Mouse (Mus musculus): ENCODE results near the gene Pigh. TPM values are rescaled to one million over a fixed set of nuclear protein-coding genes. Genes with fewer than 3 reads are reported as not detected.

Pigh gene
- polyA plus RNA-seq, 1 experiment from 2014 or later, result 14.8 TPM

- 34% methylated on average over 4 of the region's 4 CpGs for WGBS
- H3K4me3 ChIP-seq (ENCODE audit: control insufficient read depth in 1 of 2, insufficient read depth in 1 of 2, low read depth in 1 of 2, low read length in 2 of 2), result no peak overlapping the region
- ATAC-seq (ENCODE audit: insufficient number of reproducible peaks, insufficient read depth, low FRiP score, low read depth), result no peak
- H3K36me3 ChIP-seq (ENCODE audit: control insufficient read depth, insufficient read depth, low read length), result no peaks in the 10 kb centered on the region
- no peak overlapping the region for H3K27ac ChIP-seq (replicated peaks in 1 of 2; ENCODE audit: control insufficient read depth in 1 of 2, insufficient read depth in 1 of 2, low read depth in 2 of 2, low read length in 2 of 2)
- no peaks in the 10 kb centered on the region for H3K9me3 ChIP-seq (ENCODE audit: control insufficient read depth, low read length)
- H3K27me3 ChIP-seq (ENCODE audit: control insufficient read depth, insufficient read depth, low read length), result no peaks in the 10 kb centered on the region
- H3K4me2 ChIP-seq (ENCODE audit: low read length), result no peak overlapping the region
- H3K4me1 ChIP-seq (ENCODE audit: control insufficient read depth in 2 of 2, insufficient read depth in 2 of 2, low read length in 2 of 2), result peaks cover 0 to 2% of the 10 kb centered on the region in 2 experiments; a peak in 1 of 4 replicates
- H3K9ac ChIP-seq (ENCODE audit: low read length), result no peak overlapping the region
Observed at GRCm38 (mm10) chr12:79092569-79092968, 3.1 kb upstream of the Pigh start.

DNA sequence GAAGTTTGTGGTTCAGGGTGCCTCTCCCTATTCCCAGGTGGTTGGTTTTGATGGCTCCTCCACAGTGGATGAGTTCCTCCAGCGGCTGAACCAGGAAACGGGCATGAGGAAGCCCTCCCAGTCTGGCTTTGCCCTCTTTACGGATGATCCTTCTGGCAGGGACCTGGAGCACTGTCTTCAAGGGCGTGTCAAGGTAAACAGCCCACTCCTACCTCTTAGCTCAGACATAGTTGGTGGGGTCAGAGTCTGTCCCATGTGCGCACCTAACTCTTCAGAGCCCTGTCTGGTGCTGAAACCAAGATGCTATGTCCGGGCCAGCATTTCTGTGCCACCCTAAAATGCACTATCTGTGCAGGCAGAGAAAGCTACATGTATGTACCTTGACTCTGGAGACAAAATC, 16.1 kb downstream of the Pigh start:
- no peak overlapping the region for H3K4me3 ChIP-seq (ENCODE audit: control insufficient read depth in 1 of 2, insufficient read depth in 1 of 2, low read depth in 1 of 2, low read length in 2 of 2)
- H3K9me3 ChIP-seq (ENCODE audit: control insufficient read depth, low read length), result no peaks in the 10 kb centered on the region
- H3K27ac ChIP-seq (replicated peaks in 1 of 2; ENCODE audit: control insufficient read depth in 1 of 2, insufficient read depth in 1 of 2, low read depth in 2 of 2, low read length in 2 of 2), result no peak overlapping the region
- H3K9ac ChIP-seq (ENCODE audit: low read length), result no peak overlapping the region
- peaks cover 80% of the 10 kb centered on the region for H3K36me3 ChIP-seq (ENCODE audit: control insufficient read depth, insufficient read depth, low read length)
- 87% methylated on average over 6 of the region's 6 CpGs for WGBS
- H3K4me2 ChIP-seq (ENCODE audit: low read length), result no peak overlapping the region
- no peaks in the 10 kb centered on the region for H3K4me1 ChIP-seq (ENCODE audit: control insufficient read depth in 2 of 2, insufficient read depth in 2 of 2, low read length in 2 of 2)
- no peaks in the 10 kb centered on the region for H3K27me3 ChIP-seq (ENCODE audit: control insufficient read depth, insufficient read depth, low read length)
- ATAC-seq (ENCODE audit: insufficient number of reproducible peaks, insufficient read depth, low FRiP score, low read depth), result no peak

DNA sequence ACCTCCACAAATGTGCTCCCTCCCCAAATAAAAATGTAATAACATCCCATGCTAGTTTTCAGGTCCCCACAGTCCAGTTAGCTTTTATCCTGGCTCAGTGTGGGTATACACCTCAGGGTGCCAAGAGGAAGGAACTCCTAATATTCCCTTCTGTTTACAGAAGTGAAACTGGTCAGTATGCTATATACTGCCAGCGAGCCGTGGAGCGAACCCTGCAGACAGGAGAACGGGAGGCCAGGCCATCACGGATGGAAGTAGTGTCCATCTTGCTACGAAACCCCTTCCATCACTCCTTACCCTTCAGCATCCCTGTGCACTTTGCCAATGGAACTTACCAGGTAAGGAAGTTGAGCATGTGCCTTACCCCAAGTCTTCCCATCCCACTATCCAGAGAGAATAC, 16.9 kb downstream of the Pigh start:
- Histone ChIP-seq H3K36me3 (ENCODE audit: control insufficient read depth, insufficient read depth, low read length) (peaks cover 80% of the 10 kb centered on the region), H3K4me2 (ENCODE audit: low read length) (no peak overlapping the region), H3K4me1 (ENCODE audit: control insufficient read depth in 2 of 2, insufficient read depth in 2 of 2, low read length in 2 of 2) (no peaks in the 10 kb centered on the region), H3K9me3 (ENCODE audit: control insufficient read depth, low read length) (no peaks in the 10 kb centered on the region), H3K27ac (replicated peaks in 1 of 2; ENCODE audit: control insufficient read depth in 1 of 2, insufficient read depth in 1 of 2, low read depth in 2 of 2, low read length in 2 of 2) (no peak overlapping the region), H3K4me3 (ENCODE audit: control insufficient read depth in 1 of 2, insufficient read depth in 1 of 2, low read depth in 1 of 2, low read length in 2 of 2) (no peak overlapping the region), H3K9ac (ENCODE audit: low read length) (no peak overlapping the region), H3K27me3 (ENCODE audit: control insufficient read depth, insufficient read depth, low read length) (no peaks in the 10 kb centered on the region)
- ATAC-seq (ENCODE audit: insufficient number of reproducible peaks, insufficient read depth, low FRiP score, low read depth), result no peak
- WGBS, result 91% methylated on average over 6 of the region's 6 CpGs

GRCm38 (mm10) chr12:79070736-79071333, 18.6 kb downstream of the Pigh start:
- Histone ChIP-seq H3K36me3 (ENCODE audit: control insufficient read depth, insufficient read depth, low read length) (peaks cover 74% of the 10 kb centered on the region), H3K4me1 (ENCODE audit: control insufficient read depth in 2 of 2, insufficient read depth in 2 of 2, low read length in 2 of 2) (no peaks in the 10 kb centered on the region), H3K4me3 (ENCODE audit: control insufficient read depth in 1 of 2, insufficient read depth in 1 of 2, low read depth in 1 of 2, low read length in 2 of 2) (no peak overlapping the region), H3K9me3 (ENCODE audit: control insufficient read depth, low read length) (no peaks in the 10 kb centered on the region), H3K4me2 (ENCODE audit: low read length) (no peak overlapping the region), H3K27ac (replicated peaks in 1 of 2; ENCODE audit: control insufficient read depth in 1 of 2, insufficient read depth in 1 of 2, low read depth in 2 of 2, low read length in 2 of 2) (no peak overlapping the region), H3K9ac (ENCODE audit: low read length) (no peak overlapping the region), H3K27me3 (ENCODE audit: control insufficient read depth, insufficient read depth, low read length) (no peaks in the 10 kb centered on the region)
- 89% methylated on average over 9 of the region's 9 CpGs for WGBS
- ATAC-seq (ENCODE audit: insufficient number of reproducible peaks, insufficient read depth, low FRiP score, low read depth), result no peak

- Histone ChIP-seq H3K9ac (ENCODE audit: low read length) (no peak overlapping the region), H3K36me3 (ENCODE audit: control insufficient read depth, insufficient read depth, low read length) (peaks cover 68% of the 10 kb centered on the region), H3K27ac (replicated peaks in 1 of 2; ENCODE audit: control insufficient read depth in 1 of 2, insufficient read depth in 1 of 2, low read depth in 2 of 2, low read length in 2 of 2) (no peak overlapping the region), H3K27me3 (ENCODE audit: control insufficient read depth, insufficient read depth, low read length) (no peaks in the 10 kb centered on the region), H3K9me3 (ENCODE audit: control insufficient read depth, low read length) (no peaks in the 10 kb centered on the region), H3K4me2 (ENCODE audit: low read length) (no peak overlapping the region), H3K4me3 (ENCODE audit: control insufficient read depth in 1 of 2, insufficient read depth in 1 of 2, low read depth in 1 of 2, low read length in 2 of 2) (no peak overlapping the region), H3K4me1 (ENCODE audit: control insufficient read depth in 2 of 2, insufficient read depth in 2 of 2, low read length in 2 of 2) (no peaks in the 10 kb centered on the region)
- 89% methylated on average over 6 of the region's 6 CpGs for WGBS
- no peak for ATAC-seq (ENCODE audit: insufficient number of reproducible peaks, insufficient read depth, low FRiP score, low read depth)
Observed at GRCm38 (mm10) chr12:79069916-79070315, 19.5 kb downstream of the Pigh start.

DNA sequence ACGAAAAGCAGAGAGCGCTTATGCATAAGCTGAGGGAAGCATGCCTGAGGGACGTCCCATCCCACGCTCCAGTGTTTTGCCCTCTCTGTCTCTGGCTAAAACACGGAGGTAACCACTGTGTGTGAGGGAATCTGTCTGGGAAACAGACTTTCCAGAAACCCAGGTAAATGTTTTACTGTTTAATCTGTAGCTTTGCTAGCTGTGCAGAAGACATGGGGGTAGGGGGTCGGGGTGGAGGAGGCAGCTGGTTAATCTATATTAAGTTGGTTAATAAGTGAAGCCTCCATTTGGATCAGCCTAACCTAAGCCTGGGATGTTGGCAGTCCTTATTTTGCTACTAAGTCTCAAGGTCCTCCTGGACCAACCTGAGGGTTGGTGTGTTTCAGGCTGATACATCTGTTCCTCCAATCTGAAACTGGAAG, 20.3 kb downstream of the Pigh start:
- H3K9ac ChIP-seq (ENCODE audit: low read length), result no peak overlapping the region
- 89% methylated on average over 6 of the region's 6 CpGs for WGBS
- peaks cover 66% of the 10 kb centered on the region for H3K36me3 ChIP-seq (ENCODE audit: control insufficient read depth, insufficient read depth, low read length)
- H3K4me3 ChIP-seq (ENCODE audit: control insufficient read depth in 1 of 2, insufficient read depth in 1 of 2, low read depth in 1 of 2, low read length in 2 of 2), result no peak overlapping the region
- no peak overlapping the region for H3K27ac ChIP-seq (replicated peaks in 1 of 2; ENCODE audit: control insufficient read depth in 1 of 2, insufficient read depth in 1 of 2, low read depth in 2 of 2, low read length in 2 of 2)
- no peak overlapping the region for H3K4me2 ChIP-seq (ENCODE audit: low read length)
- H3K9me3 ChIP-seq (ENCODE audit: control insufficient read depth, low read length), result no peaks in the 10 kb centered on the region
- ATAC-seq (ENCODE audit: insufficient number of reproducible peaks, insufficient read depth, low FRiP score, low read depth), result no peak
- no peaks in the 10 kb centered on the region for H3K27me3 ChIP-seq (ENCODE audit: control insufficient read depth, insufficient read depth, low read length)
- H3K4me1 ChIP-seq (ENCODE audit: control insufficient read depth in 2 of 2, insufficient read depth in 2 of 2, low read length in 2 of 2), result no peaks in the 10 kb centered on the region

GRCm38 (mm10) chr12:79068306-79068705, 21.1 kb downstream of the Pigh start:
- ATAC-seq (ENCODE audit: insufficient number of reproducible peaks, insufficient read depth, low FRiP score, low read depth), result no peak
- H3K27ac ChIP-seq (replicated peaks in 1 of 2; ENCODE audit: control insufficient read depth in 1 of 2, insufficient read depth in 1 of 2, low read depth in 2 of 2, low read length in 2 of 2), result no peak overlapping the region
- no peak overlapping the region for H3K4me3 ChIP-seq (ENCODE audit: control insufficient read depth in 1 of 2, insufficient read depth in 1 of 2, low read depth in 1 of 2, low read length in 2 of 2)
- H3K9ac ChIP-seq (ENCODE audit: low read length), result no peak overlapping the region
- H3K27me3 ChIP-seq (ENCODE audit: control insufficient read depth, insufficient read depth, low read length), result no peaks in the 10 kb centered on the region
- H3K36me3 ChIP-seq (ENCODE audit: control insufficient read depth, insufficient read depth, low read length), result peaks cover 66% of the 10 kb centered on the region
- no peaks in the 10 kb centered on the region for H3K4me1 ChIP-seq (ENCODE audit: control insufficient read depth in 2 of 2, insufficient read depth in 2 of 2, low read length in 2 of 2)
- 87% methylated on average over 11 of the region's 11 CpGs for WGBS
- no peak overlapping the region for H3K4me2 ChIP-seq (ENCODE audit: low read length)
- no peaks in the 10 kb centered on the region for H3K9me3 ChIP-seq (ENCODE audit: control insufficient read depth, low read length)

DNA sequence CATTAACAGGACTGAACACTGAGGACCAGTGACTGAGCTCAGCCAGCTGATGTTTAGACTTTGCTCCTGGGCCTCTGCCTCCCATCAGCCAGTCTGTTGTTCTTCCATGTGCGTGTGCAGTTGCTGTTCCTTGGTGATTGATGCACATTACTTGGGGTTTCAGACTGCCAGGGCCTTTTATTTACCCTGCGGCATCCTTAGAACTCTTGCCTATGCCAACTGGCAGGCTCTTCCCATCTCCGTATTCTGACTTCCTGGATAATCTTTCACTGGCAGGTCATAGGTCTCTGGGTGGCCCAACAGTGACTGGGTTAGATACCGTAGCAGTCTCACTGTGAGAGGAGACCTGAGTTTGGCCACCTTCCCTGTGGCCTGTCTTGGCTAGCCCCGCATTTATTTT, 21.9 kb downstream of the Pigh start:
- Histone ChIP-seq H3K36me3 (ENCODE audit: control insufficient read depth, insufficient read depth, low read length) (peaks cover 67% of the 10 kb centered on the region), H3K4me1 (ENCODE audit: control insufficient read depth in 2 of 2, insufficient read depth in 2 of 2, low read length in 2 of 2) (no peaks in the 10 kb centered on the region), H3K4me3 (ENCODE audit: control insufficient read depth in 1 of 2, insufficient read depth in 1 of 2, low read depth in 1 of 2, low read length in 2 of 2) (no peak overlapping the region), H3K27ac (replicated peaks in 1 of 2; ENCODE audit: control insufficient read depth in 1 of 2, insufficient read depth in 1 of 2, low read depth in 2 of 2, low read length in 2 of 2) (no peak overlapping the region), H3K4me2 (ENCODE audit: low read length) (no peak overlapping the region), H3K9me3 (ENCODE audit: control insufficient read depth, low read length) (no peaks in the 10 kb centered on the region), H3K9ac (ENCODE audit: low read length) (no peak overlapping the region), H3K27me3 (ENCODE audit: control insufficient read depth, insufficient read depth, low read length) (no peaks in the 10 kb centered on the region)
- no peak for ATAC-seq (ENCODE audit: insufficient number of reproducible peaks, insufficient read depth, low FRiP score, low read depth)
- 91% methylated on average over 5 of the region's 5 CpGs for WGBS

Data from heart, embryonic 14.5 days (tissue).